Mouse (Mus musculus): ENCODE measurements around the gene Etl4. TPM values are rescaled to one million over a fixed set of nuclear protein-coding genes. Genes with fewer than 3 reads are reported as not detected.

Gene Etl4
- total RNA-seq, 2 experiments from 2014 or later = 33.2 to 39.2 TPM

DNA sequence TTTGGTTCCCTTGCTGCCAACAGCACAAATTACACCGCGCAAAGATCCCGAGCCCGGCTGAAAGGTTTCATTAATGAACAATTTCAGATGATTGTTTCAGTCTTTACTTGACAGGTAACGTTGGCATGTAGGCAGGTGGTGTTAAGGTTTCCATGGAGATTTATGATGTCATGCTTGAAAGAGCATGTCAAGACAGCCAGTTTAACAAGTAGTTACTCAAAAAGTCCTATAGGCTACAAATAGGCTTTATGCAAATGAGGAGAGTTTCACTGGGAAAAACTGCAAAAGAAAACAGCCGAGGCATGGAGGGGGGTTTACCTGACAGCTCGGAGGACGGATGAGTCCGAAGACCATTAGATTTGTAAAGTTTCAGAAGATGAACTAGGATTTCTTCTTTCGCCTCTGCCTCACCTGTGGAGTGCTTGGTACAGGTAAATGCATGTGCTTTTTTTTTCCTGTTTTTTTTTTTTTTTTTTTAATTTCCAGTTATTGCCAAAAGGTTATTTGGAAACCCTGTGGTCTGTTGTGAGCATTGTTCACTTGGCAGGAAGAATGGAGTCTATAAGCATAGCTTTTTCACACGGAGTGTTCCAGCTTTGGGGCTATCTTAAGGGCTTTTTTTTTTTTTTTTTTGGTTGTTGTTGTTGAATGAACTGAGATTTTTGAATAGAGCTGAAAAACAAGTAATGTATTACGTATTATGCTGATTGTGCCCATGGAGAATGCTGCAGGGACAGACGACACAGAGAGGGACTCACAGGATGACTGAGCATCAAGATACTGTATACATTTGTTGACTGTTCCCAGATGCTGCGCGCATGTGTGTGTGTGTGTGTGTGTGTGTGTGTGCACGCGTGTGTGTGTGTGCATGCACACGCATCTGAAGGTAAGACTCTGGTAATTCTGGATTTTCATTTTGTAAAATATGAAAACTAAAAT, 638.4 kb downstream of the Etl4 start:
- DNase-seq = no peak
- intact Hi-C loops (cut with DNase I) = no loop called here

DNA sequence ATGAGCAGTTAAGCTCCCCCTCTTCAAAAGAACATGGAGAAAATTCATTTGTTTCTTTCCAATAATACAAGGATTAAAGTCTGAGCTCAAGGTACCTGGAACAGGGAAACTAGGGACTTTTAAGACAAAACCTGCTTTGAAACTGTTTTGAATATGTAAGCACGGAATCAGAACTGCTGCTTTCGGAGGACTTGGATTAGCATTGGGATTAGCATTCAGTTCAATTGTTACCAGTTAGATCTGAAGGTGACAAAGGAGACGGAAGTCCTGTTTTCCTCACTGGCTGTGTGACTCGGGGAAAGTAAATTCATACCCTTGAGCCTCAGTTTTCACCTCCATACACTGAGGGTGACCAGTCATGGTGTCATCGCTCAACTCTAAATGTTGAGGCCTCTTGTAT, 639.5 kb downstream of the Etl4 start:
- no peak for DNase-seq
- intact Hi-C loops (cut with DNase I) = no loop called here

DNA sequence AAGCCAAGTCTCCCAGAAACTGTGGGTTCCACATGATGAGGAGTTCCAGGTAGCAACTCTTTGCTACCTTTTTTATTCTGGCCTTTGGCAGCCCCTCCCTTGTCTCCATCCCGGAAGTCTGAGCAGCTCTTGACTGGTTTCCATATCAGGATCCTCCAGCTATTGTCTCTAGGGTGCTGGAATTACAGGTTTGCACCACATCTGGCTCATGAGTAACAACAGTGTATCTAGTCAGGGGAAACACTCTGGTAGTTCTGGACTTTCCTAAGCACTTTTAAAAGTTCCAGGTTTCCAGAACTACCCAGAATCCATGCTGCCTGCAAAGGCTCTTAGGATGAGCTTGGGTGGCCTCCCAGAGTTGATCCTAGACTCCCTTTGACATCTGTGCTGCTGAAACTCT, 640.4 kb downstream of the Etl4 start:
- no peak for DNase-seq
- intact Hi-C loops (cut with DNase I) = no loop called here

DNA sequence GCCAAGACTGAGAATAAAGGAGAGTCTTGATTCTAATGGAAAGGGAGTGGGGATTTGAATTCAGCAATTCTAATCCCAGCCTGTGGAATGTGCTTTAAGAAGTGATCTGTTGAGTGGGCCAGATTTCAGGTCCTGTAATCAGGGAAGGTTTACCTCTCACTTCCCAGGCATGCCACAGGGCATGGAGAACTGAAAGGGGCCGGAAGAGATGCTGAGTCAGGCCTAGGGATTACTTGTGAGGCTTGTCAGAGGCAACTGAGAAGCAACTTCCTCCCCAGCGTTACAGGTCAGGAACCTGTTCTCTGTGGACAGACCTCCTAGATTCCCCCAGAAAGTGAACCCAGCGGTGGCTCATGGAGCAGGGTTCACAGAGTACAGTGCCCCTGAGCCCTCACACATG, 646.1 kb downstream of the Etl4 start:
- no peak for DNase-seq
- intact Hi-C loops (cut with DNase I) = no loop called here

DNA sequence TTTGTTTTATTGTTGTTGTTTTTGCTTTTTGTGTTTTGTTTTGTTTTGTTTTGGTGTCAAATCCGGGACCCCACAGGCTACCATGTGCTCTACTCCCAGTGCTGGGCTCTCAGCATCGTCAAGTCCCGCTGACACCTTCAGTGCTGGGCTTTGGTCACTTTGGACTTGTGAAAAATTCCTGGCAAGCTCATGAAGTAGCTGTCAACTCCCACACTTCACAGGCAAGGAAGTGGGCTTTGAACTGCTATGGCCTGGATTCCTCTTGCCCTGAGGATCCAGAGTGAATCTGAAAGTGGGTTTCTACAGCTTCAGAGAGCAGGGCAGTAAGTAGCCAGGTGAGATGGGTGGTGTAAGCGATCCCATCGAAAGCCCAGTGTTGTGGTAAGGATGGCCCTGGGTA, 649.5 kb downstream of the Etl4 start:
- intact Hi-C loops (cut with DNase I) = no loop called here

DNA sequence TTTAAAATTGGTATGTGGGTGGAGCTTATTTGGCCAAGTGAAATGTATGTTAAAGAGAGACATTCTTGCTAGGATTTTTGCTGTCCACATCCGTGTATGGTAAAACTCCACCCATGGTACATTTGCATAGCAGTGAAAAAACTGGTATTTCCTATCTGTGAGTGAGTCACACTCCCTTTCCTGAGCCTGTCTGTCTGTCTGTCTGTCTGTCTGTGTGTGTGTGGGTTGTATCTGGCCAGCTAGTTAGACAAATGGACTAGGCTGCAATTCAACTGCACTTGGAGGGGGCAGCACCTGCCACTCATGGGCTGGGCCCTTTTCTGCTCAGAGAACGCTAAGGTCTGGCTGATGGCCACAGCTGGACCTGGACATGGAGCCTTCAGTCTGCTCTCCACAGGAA, 650.1 kb downstream of the Etl4 start:
- DNase-seq = no peak
- intact Hi-C loops (cut with DNase I) = no loop called here

More for the DNA sequence above, 649.5 kb downstream of the Etl4 start:
- no peak for DNase-seq

DNA sequence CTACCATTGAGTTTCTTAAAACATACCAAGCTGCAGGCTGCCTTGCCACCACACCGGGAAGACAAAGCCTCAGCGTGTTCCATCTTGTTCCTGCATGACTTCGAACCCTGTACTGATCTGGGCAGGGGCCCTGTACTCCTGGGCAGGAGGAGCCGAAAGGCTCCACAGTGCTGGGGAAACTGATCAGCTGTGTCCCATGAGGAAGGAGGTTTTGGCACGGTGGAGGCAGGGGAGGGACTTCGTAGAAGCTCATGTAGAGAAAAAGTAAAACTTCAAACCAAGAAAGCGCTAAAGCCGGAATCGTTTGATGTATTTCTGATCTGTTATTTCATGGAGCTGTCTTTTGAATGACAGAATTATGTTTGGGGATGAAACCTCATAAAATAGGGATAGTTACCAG, 651.0 kb downstream of the Etl4 start:
- intact Hi-C loops (cut with DNase I) = no loop called here

DNA sequence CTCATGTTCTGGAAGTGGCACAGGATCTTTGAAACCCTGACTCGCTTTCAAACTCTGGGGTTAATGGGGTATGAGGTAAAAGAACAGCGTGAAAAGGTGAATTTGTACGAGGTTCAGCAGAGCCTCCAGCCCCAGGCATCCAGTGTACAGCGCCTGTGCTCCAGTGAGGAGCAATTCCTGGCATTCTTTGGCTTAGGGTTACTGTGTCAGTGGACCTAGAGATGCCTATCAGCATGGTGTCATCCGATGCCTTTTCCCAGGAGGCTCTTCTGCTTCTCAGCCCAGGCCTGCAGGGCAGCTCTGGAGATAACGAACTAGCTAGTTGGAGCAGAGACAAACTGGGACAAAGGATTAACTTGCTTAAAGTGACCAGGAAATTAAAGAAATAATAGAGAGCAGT, 653.5 kb downstream of the Etl4 start:
- no peak for DNase-seq
- intact Hi-C loops (cut with DNase I) = no loop called here

More for the DNA sequence above, 651.0 kb downstream of the Etl4 start:
- DNase-seq = no peak

DNA sequence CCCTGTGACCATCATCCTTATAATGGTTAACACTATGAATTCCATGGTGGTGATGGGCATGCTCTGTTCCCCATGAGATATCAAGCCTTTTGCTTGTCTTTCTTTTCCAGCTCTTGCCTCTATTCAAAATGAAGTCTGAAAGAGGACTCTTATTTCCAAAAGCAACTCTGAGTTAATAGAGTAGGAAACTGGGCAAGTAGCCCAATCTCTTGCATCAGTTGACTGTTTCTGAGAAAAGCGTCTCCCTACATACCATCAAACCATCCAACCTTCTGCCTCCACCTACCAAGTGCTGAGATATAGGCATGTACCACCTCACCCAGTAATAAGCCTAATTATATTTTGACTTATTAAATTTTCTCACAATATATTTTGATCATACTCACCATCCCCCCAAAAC, 658.9 kb downstream of the Etl4 start:
- intact Hi-C loops (cut with DNase I) = no loop called here
- no peak for DNase-seq

DNA sequence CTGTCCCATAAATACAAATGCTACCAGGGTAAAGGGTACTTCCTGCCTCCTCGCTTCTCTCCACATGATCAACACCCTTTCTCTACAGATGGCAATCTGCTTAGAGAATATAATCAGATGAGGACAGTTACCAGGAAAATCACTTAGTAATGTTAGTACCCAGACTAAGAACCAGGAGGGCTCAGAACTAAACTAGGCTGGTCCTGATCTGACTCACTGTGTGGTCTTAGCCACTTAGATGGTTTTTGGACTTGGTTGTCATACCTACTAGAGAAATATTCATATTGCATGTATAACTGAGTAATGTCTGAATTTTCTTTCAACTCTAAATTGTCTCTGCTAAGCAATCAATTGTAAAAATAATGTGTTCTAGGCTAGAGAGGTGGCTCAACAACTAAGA, 662.4 kb downstream of the Etl4 start:
- intact Hi-C loops (cut with DNase I) = no loop called here

DNA sequence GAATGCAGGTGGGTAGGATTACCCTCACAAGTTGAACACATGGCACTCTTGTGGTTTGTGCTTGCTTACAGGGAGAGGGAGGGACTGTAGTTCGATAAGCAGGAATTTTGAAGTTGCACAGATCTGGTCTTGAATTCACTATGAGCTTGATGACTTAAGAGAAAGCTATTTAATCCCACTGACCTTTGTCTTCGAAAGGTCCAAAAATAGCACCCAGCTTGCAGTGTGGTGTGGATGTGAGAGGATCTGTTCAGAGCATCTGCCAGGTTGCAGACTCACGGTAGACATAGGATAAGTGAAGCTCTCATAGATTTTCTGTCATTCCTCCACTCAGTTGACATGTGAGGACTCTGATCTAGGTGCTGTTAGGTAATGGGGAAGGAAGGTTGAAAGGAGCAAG, 670.8 kb downstream of the Etl4 start:
- intact Hi-C loops (cut with DNase I) = no loop called here
- no peak for DNase-seq

More for the DNA sequence above, 662.4 kb downstream of the Etl4 start:
- DNase-seq = no peak

DNA sequence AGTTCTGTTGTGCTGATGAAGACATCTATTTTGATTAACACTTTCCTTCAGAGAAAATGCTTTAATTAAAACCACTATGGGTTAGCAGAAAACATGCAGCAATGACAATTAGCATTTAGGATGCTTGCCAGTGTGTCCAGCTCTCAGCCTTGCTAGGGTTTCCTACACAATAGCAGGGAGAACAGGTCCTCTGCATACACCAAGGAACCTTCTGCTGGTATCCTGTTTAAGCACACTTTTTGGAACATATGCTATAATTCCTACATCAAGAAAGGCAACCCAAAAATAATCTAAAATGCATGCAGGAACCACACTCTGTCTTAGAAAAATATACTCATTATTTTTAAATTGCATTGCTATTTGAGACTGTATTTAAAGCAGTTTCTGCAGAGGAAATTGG, 673.5 kb downstream of the Etl4 start:
- no peak for DNase-seq
- intact Hi-C loops (cut with DNase I) = no loop called here

DNA sequence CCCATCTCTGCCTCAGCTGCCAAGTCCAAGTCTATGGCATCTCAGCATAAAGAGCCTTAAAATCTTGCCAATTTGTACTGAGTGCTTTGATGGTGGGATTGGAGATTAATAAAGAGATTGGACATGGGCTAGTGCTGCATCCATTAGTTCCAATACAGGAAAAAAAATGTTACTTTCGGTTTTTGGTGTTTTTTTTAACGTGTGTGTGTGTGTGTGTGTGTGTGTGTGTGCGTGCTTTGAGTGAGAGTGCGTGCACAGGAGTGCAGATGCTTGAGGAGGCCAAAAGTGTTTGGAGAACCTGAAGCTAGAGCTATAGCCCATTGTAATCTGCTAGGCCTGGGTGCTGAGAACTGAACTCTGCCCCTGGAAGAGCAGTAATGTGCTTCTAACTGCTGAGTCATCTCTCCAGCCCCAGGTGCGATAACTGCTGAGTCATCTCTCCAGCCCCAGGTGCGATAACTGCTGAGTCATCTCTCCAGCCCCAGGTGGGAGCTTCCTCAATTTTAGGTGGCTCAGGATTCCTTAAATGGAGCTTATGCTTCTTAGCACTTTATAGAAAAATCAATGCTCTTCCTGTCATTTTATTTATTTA, 674.1 kb downstream of the Etl4 start:
- intact Hi-C loops (cut with DNase I) = no loop called here
- DNase-seq = no peak

DNA sequence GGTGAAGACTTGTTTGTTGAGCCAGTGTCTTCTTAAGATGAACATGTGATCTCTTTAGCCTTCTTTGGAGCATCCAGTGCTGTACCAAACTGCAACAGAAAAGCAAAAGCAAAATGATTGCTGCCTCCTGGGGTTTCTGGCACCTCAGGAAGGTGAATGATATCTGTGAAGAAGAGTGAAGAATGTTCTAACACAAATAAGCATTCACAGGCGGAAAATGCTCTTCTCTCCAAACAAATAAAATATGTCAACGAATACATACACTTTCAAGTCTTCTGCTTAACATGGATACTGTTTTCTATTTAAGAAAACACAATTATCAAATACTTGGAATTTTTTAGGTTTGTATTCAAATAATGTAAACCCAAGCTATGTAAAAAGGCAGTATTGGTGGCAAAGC, 678.3 kb downstream of the Etl4 start:
- intact Hi-C loops (cut with DNase I) = no loop called here
- no peak for DNase-seq

DNA sequence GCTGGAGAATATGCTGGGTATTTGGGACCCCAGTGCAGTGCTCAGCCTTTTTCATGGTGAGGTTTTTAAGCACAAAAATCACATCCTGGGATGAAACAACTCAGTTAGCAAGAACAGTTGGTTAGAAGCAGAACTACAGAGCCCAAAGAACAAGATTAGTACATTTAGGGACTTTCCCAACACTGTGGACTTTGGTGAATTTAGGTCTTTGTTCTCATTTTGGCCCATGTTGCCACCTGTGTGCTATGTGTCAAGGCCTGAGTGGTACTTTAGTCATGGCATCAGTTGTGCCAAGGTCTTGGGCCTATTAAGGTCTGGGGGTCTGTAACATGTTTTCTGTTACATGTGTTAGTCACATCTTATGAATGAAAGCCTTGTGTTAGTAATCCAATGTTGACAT, 679.1 kb downstream of the Etl4 start:
- intact Hi-C loops (cut with DNase I) = no loop called here
- no peak for DNase-seq

DNA sequence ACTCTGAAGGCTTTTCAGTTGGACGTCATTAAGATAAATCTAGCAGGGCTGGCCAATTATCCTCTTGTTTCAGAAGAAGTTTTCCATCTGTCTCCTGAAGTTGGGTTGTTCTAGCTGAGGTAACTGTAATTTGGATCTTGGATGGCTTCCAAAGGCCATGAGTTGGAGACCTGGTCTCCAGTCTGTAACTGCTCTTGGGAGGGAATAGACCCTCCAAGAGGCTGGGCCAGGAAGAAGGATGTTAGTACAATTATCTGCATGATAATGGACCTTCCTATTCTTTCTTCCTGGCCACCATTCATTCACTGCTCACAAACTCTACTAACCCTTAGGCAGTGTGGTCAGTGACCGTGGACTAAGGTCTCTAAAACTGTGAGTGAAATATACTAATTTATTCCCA, 684.5 kb downstream of the Etl4 start:
- DNase-seq = no peak
- intact Hi-C loops (cut with DNase I) = no loop called here

DNA sequence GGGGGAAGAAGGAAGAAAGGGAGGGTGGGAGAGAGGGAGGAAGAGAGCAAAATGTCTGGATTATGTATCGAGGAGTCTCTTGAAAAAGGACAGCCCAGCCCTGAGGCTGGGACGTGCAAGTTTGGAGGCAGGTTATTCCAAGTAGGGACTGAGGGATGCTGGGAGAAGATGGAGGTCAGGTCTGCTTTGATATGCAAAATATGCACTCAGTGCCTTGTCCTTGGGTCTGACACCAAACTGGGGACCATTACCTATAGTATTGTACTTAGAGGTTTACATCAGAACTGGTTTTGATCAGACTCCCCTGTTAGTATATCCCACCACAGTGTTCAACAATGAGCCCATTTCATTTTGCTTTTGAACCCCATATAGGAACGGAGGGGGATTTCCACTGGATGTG, 685.4 kb downstream of the Etl4 start:
- intact Hi-C loops (cut with DNase I) = no loop called here
- no peak for DNase-seq

DNA sequence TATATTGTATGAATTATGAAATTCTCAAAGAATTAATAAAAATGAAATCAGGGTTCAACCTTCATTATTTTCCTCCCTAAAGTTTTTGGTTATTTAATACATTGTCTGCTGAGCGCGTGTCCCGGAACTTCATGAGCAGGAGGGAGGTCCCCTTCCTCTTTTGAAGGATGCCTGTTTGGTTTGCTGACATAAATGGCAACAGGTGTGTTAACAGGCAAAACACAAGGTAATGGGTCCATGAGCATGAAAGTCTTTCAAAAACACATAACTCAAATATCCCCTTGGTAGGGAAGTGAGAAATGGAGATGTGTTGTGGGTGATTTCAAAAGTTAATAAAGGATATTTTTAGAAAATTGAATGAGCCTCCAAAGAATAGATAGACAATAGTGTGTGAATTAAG, 687.0 kb downstream of the Etl4 start:
- no peak for DNase-seq

DNA sequence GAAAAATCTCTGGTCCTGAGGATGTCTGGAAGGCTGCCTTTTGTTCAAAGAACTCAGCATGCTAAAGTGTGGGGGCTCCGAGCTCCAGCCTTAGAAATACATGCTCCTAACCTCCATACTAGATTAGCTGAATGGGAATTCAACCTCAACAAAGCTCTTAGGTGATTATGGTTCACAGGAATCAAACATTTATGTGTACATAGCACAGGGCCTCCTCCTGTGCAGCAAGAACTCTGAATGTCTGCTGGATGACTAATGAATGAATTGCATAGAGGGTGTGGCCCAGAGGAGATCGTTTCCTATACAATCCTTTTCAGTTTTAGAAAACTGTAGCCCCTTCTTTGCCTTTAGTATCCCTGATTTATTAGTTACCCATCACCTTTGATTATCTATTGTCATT, 687.6 kb downstream of the Etl4 start:
- no peak for DNase-seq
- intact Hi-C loops (cut with DNase I) = no loop called here

More for the DNA sequence above, 687.0 kb downstream of the Etl4 start:
- intact Hi-C loops (cut with DNase I) = no loop called here

DNA sequence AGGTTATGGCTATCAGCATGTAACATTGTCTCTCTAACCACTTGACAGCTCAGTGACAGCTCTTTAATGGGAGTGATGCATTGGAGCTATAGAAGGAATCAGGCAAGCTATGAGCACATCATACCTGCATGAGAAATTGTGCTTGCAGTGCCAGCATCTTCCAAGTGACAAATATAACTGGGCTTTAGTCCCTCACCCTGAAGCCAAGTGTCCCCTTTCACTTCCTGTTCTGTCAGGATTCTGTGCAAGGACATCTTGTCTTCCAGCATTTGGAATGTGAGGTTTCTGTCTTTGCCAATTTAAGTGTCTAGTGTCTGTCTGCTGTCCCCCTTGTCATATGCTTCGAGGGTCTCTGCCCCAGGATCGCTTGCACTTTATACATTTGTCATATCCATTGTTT, 693.1 kb downstream of the Etl4 start:
- no peak for DNase-seq
- intact Hi-C loops (cut with DNase I) = no loop called here

DNA sequence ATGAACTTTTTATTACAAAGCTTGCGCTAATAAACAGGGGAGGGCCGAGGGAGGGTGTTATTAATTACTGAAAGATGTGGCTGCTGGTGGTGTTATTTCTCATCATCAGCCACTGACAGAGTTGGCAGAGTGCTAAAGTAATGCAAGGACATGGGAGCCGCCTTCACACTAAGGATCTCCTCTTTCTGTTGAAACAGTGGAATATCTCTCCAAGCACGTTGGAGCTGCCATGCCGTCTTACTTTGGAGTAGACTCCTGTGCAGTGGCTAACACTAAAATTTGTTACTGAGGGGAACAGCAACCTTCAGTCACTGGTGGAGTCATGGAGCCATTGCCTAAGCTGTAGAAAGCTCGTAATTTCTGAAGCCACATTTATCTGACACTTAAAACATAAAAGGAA, 694.0 kb downstream of the Etl4 start:
- intact Hi-C loops (cut with DNase I) = no loop called here
- no peak for DNase-seq

DNA sequence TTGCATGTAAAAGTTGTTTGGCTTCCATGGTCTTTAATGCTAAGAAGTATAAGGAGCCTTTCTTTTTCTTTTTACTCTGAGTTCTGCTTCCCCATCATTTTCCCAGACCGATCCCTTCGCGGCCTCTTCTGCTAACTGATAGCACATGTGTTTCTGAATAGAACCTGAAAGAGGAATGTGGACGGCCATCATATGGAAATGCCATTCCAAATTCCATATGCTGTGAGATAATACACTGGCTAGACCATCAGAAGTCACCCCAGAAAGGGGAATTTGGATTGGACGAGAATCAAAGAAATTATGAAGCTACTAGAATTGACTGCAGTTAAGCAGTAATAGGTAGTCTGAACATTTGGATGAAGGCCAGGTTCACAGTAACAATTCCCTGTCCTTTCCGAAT, 694.4 kb downstream of the Etl4 start:
- intact Hi-C loops (cut with DNase I) = no loop called here
- no peak for DNase-seq

All from heart, postnatal 36 days (tissue).